Comparison of ENCODE assay signal across 24 mouse cellular contexts in genomic region chr19:36165351-36165750, GRCm38 (mm10). TPM values are rescaled to one million over a fixed set of nuclear protein-coding genes. Genes with fewer than 3 reads are reported as not detected.
"Had no signal": no experiment of that assay in that cellular context is flagged by ENCODE, and none has a peak within 500 bp of the region (broad histone marks: within the 10 kb centered on the region; RNA-seq: fewer than 3 reads in every experiment).

No protein-coding gene starts in this region.

- H3K27ac ChIP-seq: limb, embryonic 15.5 days; liver, embryonic 14.5 days had no signal

- H3K9me3 ChIP-seq: limb, embryonic 15.5 days had no signal

- DNase-seq: kidney, adult 9 months; kidney, postnatal 14 days; kidney, postnatal 4 days; liver, postnatal 0 days; lung, embryonic 14.5 days; lung, postnatal 14 days; lung, postnatal 4 days; midbrain, embryonic 14.5 days; thymus, adult 18-20 months; thymus, postnatal 4 days had no signal

- H3K4me2 ChIP-seq: limb, embryonic 15.5 days; liver, embryonic 11.5 days; lung, embryonic 14.5 days; midbrain, embryonic 11.5 days had no signal

- H3K4me1 ChIP-seq: limb, embryonic 15.5 days had no signal

- ATAC-seq: liver, postnatal 0 days had no signal

- H3K27me3 ChIP-seq: limb, embryonic 15.5 days had no signal

- H3K9ac ChIP-seq: limb, embryonic 15.5 days; liver, embryonic 14.5 days; liver, postnatal 0 days; lung, embryonic 14.5 days had no signal

- H3K36me3 ChIP-seq: limb, embryonic 15.5 days had no signal

- H3K4me3 ChIP-seq: limb, embryonic 15.5 days had no signal

RNA-seq across cellular contexts. Expression of gene Ankrd1, which starts 45.5 kb away (rescaled TPM):
- total RNA-seq: layer of hippocampus, adult 18-20 months; layer of hippocampus, postnatal 14 days; left cerebral cortex, adult 18-20 months; left cerebral cortex, postnatal 25 days; megakaryocyte progenitor cell, adult 5-6 weeks; megakaryocyte-erythroid progenitor cell, adult 5-6 weeks; midbrain, postnatal 0 days had no signal
- polyA plus RNA-seq: midbrain, embryonic 11.5 days; neural tube, embryonic 14.5 days; small intestine, adult 2 months; testis, adult 2 months had no signal
